Mouse (Mus musculus) telencephalon, adult 2 months (tissue): Measurements from ENCODE around the gene Hoxa5.
A peak's percentile ranks its signal among the peaks of the same experiment; 100 is the strongest.

Experiments used
- DNase-seq: peaks from one replicate; pipeline ENCODE4 v3.0.0-alpha.2; 2011; ENCODE audit warnings: low read depth, low spot score

Hoxa5 gene

DNA sequence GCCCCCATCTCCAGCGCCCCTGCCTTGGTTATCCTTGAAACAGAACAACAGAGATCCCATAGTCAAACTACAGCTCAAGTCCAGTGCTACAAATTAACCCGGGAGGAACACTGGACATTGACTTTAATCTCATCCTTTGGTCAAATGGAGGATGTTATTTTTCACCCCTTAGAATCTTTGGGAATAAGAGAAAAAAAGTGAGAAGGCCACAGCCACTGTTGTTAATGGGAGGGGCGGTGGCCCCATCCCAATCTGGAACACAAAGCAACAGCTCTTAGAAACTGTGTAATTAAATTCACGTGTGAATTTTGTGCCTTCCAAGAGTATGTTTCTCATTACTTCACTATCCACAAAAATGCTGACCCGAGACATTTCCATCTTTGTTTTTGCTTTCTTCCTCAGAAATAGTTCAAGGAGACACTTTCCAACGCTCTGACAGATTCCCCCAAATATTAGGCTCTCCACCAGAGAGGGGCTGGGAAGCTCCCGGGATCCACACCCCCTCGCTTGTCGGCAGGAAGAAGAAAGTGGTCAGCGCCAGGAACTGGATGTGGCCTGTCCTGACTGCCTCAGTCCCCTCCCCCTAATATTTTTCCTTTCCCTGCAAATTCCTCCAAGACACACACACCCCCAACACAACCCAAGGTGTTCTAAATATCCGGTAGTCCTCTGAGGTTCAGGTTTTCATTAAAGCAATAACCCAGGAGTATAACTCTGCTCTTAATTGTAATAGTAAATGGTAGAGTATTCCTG, 23.3 kb upstream of the Hoxa5 start:
- no peak for DNase-seq

DNA sequence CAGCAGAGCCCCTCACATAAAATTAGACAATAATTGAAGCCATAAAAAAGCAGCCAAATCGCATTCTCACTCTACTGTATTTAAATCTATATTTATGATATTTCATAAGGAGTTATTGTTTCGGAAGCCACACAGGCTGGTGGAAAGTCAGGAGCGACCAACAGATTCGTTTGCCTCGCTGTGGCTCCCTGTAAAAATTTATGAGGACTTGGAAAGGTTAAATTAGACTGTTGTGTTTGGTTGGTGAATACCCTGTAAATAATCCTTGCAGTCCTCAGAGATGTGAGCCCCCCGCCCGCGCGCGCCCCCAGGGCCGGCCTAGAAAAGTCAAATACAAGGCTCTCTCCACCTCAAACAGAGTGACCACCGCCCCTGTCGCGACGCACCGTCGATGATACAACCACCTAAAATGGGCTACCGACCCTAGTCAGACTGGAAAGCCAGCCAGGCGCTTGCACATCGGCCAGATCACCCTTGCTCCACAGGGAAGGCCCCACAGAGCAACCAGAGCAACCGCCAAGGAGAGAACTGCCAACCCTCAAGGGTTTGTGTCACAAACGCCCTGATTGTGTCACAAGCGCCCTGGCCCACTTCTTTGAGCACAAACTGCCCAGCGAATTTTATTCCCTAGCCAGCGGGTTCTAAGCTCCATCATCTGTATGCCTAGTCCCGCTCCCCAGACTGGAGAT, 22.3 kb upstream of the Hoxa5 start:
- DNase-seq, result no peak

GRCm38 (mm10) chr6:52225612-52226568, 21.5 kb upstream of the Hoxa5 start:
- DNase-seq, result no peak

DNA sequence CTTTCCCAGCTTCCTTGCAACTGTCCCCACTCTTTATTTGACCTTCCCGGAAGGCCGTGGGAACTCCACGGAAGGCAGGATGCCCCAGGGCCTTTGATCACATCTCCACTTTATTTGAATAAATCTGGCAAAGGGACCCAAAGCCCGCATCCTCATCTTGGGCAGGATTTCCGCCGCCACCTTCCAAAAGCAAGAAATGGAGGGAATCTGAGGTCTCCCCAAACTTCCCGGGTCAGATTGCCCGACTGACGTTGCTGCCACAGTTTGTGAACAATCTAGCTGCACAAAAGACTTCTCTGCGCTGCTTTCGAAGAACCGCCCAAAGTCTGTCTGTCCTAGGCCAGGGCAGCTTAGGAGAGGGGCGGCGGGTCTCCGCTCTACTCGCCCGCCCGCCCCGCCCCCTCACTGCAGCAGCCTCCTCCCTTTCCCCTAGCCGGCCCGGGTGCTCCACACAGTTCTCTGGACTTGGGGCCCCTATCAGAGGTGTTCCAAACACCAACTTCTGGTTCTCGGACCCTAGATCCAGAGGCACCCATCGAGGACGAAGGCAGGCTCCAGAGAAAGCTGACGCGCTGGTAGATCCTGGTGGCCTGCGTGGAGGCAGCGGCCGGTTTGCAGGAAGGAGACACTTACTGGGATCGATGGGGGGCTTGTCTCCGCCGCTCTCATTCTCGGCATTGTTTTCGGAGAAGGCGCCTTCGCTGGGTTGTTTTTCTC, 20.7 kb upstream of the Hoxa5 start:
- no peak for DNase-seq

GRCm38 (mm10) chr6:52223939-52224760, 19.8 kb upstream of the Hoxa5 start:
- no peak for DNase-seq

GRCm38 (mm10) chr6:52222729-52223128, 18.3 kb upstream of the Hoxa5 start:
- DNase-seq, result no peak

DNA sequence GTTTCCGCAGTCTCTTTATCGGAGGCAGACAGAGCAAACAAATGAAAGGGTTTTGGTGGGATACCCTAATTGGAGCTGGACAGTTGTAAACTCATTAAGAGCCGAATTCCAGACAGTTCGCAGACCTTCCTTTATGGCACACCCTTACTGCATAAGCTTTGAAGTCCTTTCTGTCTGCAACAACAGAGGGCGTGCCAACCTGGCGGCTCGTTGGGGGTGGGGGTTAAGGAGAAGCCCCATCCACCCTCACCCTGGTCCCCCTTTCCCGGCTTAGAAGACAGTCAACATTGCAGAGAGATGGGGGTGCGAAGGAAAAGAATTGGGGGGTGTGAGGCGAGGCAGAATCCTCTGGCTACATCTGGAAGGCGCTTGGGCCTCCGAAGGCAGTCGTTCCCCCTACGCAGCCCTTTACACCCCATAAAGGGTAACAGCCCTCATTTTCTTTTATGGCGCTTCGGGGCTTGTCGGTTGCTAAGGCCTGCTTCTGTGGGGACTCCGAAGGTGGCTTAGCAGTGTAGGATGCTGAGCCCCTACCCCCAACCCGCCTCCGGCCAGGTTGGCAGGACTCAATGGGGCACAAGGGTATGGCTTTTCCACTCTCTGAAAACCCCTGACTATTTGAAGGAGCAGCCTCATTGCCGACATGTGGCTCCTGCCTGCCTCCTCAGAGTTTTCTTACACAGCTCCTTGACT, 17.8 kb upstream of the Hoxa5 start:
- DNase-seq, result no peak

DNA sequence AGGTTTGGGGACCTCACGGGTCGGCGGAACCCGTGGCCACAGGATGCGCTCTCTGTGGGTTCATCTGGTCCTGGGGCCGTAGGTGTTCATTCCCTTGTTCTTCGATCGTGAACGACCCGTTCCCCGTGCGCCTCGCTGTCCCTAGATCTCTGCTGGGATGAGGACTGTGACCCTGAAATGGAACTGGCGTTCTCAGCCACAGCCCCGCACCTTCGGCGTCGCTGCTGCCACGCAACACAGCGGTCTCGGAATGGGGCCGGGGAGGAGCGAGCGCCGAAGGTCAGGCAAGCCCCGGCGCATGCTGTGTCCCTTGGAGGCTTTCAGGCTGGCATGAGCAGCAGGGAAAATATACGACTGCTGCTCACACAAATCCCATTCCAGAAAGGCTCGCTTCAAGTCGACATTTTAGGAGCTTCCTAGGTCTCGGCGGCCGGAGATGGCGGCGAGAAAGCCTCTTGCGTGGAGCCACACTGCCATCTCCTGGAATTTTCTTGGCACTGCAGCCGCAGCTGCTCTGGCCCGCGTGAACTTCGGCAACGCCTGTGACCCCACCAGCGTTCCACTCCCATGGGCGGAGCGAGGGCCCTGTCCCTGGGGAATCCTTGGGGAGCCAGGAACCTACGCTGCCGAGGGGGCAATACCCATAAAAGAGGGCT, 17.1 kb upstream of the Hoxa5 start, which contains the start of gene Hoxa7:
Gene Hoxa7 (minus strand): TSS at position 518 of the 656 bp plus-strand sequence.
- DNase-seq, result peak; percentile 34

- DNase-seq, result no peak
Observed at GRCm38 (mm10) chr6:52220865-52221310, 16.5 kb upstream of the Hoxa5 start.

DNA sequence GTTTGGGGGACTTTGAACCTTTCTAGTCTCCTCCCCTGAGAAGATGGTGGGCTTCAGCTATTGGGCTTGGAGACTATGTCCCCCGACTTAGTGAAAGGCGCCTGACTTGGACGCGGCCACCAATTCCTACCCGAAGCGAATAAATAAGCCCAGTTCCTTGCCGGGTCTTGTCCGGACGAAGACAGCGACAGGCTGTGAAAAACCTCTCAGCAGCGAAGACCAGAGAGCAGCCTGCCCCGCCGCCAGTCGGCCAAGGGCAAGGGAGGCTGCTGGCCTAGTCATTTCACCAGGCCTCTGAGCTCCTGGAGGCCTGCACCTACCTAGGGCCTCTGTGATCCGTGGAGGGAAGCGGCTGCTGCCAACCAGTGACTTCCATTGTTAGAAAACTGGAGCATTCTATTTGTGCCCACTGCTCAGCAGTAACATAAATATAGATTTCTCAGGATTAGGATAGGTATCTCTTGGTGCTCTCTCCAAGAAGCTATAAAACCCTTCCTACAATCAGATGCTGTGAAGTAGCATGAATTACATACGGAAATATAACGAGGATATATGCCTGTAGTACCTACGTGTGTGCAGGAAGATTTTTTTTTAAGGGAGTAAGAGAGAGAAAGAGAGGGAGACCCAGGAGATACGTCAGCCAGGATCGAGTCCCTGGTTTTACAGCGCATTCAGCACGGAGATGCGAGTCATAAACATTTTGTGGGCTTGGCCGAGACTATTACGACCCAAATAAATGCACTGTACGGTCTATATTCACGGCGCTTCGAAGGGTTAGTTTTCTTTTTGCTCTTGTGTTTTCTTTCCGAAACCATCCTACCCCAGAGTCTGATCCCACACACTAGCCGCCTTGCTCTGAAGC, 15.8 kb upstream of the Hoxa5 start:
- no peak for DNase-seq

DNA sequence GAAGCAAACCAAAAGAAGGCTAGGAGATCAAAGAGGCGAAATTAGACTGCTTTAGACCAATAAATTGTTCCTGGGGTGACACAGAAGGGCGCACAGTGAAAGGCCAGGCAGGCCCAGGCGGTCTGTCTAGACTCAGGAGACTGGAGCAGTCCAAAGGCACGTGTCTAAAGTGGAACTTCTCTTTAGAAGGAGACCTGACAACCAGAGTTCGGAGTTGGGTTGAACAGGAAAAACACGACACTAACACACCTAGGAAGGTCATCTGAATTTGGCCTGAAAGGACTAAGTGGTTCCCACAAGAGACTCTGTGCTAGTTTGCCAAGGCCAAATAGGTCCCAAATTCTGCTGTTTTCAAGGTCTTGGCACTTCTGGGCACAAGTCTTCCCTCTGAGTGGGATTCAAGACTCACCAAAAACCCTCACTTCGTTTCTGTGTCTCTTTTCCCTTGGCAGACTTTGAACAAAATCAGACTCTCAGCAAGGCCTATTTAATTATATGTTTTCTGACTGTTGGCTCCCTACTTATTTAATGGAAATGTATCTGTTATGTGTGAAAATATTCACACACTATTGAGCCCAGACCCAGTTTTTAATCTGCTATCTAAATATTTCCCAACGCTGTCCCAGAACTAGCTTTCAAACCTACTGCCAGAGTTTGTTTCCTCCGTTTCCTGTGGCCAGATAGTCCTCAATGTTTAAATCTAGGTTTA, 15.0 kb upstream of the Hoxa5 start:
- DNase-seq, result no peak

DNA sequence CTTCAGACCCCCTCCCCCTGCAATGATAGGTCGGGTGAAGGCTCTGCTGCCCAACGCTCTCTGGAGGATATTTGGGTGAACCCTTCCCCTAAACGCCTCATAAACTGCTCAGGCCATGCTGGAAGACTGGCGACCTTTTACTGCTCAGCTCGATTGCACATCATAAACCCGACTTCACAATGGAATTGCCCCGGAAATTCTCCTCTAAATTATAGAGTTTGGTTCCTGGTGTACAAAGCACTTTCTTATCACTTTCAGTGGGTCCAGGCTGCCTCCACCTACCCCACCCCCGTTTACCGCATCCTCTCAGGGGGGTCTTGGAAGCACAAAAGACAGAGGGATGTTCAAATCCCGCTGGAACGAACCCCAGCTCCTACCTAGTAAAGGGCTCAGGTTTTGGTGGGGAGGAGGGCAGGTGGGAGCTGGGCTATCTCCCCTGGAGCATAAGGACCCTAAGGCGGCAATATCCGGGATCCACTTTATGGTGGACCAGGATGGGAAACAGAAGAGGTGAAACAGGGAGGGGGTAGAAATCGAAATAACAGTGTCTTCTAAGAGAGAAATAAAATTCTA, 14.3 kb upstream of the Hoxa5 start:
- no peak for DNase-seq

GRCm38 (mm10) chr6:52217895-52218642, 13.7 kb upstream of the Hoxa5 start:
- DNase-seq, result no peak

DNA sequence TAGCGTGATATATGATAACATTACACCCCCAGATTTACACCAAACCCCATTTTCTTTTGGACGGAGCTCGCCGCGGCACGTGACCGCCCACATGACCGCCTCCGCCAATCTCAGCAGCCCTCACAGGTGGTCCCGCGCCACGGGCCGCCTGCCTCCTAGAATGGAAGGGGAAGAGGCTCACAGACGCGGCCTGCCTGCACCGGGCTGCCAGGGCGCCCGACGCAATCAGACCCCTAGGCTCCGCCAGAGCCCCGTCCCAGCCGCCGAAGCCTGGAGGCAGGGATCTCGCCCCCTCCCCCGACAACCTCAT, 13.0 kb upstream of the Hoxa5 start:
- no peak for DNase-seq

DNA sequence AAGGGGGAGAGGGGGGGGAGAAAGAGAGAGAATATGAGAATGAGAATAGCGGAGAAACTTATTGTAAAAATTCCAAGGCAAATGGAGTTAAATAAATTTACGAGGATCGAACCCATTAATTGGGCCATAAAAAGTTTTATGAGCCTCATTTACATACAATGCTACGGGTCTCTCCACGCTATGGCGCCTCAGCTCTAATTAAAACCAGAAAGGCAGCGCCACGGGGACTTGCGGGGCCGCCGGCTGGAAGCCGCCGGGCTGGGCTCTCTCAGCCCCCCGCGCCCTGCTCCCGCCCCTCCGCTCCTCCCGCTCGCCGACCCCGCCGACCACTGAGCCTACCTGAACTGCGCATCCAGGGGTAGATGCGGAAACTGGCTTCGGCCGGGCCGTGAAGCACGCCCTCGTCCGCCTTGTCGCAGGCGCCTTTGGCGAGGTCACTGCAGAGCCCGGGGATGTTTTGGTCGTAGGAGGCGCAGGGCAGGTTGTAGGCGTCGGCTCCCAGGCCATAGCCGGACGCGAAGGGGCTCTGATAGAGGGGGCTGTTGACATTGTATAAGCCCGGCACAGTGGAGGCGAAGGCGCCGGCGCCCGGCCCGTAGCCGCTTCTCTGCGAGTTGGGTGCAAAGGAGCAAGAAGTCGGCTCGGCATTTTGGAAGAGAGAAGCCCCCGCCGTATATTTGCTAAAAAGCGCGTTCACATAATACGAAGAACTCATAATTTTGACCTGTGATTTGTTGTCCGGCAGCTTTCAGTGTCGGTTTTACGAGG, 12.5 kb upstream of the Hoxa5 start:
- no peak for DNase-seq
